Mouse (Mus musculus) adrenal gland, postnatal 25 days (tissue): ENCODE results near the gene Serpinh1. TPM values are rescaled to one million over a fixed set of nuclear protein-coding genes. Genes with fewer than 3 reads are reported as not detected.

Experiments
- DNase-seq: peaks from one replicate; pipeline ENCODE4 v3.0.0; 2021; ENCODE audit warnings: mixed read lengths
- long read RNA-seq: library from polyadenylated mRNA; stranded (forward); transcript quantifications from one replicate; pipeline ENCODE4 v2.0.0, GENCODE M21; 2021
- total RNA-seq: library from RNA; stranded (reverse); gene quantifications from 2 replicates; pipeline ENCODE4 v1.2.3, GENCODE M21; 2021

The Serpinh1 gene
- total RNA-seq, result 318 and 396 TPM in 2 replicates
- long read RNA-seq, transcript Serpinh1-203 (6 exons, 2,128 nt), result minor isoform, 10 of 841 reads
- long read RNA-seq, transcript Serpinh1-202 (5 exons, 2,274 nt), result minor isoform, 12 of 841 reads
- long read RNA-seq, transcript Serpinh1-201 (5 exons, 2,215 nt), result major isoform, 717 of 841 reads
- long read RNA-seq, partial matches to known transcripts, result 74 of 841 reads
- long read RNA-seq, other reads (novel, unspliced or antisense), result 25 of 841 reads

DNA sequence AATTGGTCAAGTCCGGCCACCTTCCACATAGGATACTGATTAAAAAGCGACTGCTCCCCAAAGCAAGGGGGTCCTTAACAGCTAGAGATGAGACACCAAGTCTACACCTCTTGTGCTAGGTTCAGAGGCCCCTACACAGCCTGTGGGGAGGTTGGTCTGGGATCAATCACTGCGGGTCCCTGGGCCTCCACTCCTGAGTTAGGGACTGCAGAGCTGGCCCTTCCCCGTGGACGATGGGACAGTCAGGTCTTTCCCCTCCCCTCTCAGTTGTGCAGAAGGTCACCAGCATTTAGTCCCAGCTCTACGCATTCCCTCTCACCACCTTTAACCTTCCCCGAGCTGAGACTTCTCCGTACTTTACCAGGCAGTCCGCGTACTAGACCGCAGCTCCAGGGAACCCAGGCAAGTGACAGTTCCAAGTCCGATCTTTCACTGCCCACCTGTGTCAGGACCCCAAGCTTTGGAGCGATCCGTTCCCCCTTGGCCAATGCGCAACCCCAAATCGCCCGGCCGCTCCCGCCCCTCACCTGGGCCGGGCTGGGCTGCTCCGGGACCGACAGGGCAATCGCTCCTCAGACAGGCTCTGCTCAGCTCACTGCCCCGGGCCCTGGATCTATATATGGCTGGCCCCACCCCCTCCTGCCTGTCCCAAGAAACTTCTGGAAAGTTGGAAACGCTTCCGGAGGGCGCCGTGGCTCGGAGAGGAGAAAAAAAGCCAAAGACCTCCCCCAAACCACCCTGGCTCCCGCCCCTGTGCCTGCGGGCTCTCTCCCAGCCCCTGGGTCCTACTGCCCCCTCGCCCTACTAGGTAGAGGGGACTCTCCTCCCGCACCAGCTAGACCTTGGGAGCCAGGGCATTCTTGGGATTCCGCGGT, at the start of gene Serpinh1:
Gene Serpinh1 (minus strand): TSS at position 714 of the 875 bp plus-strand sequence.
- DNase-seq, result peak; percentile 88

DNA sequence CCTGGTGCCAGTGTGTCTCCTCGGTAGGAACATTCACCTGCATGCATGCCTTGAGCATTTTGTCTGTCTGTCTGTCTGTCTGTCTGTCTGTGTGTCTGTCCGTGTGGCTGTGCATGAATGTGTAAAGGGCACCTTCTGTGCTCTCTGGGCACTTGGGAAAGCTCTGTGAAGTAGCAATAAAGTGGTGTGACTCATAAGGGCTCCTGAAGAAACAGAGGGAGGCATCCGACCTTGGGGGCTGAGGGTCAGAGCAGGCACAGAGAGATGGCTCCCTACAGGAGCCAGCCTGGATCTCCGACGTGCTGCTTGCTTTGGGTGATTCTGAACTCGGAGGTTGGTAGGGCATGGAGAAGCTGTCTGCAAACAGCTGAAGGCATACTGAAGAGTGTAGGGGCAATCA, 49.4 kb upstream of the Serpinh1 start:
- peak; percentile 25 for DNase-seq

DNA sequence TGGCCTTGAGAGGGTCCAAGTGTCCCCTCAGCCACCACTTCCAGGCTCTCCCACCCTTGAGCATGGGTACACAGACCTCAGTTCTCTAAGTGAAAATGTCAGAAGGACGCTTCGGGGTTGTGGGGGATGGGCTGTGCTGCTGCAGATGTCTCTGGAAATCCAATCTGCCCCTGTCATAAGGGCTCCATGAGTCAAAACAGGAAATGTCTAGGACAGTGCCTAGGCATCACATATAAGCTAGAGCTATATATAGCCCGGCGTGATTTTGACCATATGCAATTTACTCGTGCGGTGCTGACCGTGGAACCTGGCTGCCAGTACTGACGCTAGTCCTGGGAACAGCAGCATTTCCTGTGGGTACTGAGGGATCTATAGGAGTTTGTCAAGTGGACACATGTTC, 48.3 kb upstream of the Serpinh1 start:
- no peak for DNase-seq

DNA sequence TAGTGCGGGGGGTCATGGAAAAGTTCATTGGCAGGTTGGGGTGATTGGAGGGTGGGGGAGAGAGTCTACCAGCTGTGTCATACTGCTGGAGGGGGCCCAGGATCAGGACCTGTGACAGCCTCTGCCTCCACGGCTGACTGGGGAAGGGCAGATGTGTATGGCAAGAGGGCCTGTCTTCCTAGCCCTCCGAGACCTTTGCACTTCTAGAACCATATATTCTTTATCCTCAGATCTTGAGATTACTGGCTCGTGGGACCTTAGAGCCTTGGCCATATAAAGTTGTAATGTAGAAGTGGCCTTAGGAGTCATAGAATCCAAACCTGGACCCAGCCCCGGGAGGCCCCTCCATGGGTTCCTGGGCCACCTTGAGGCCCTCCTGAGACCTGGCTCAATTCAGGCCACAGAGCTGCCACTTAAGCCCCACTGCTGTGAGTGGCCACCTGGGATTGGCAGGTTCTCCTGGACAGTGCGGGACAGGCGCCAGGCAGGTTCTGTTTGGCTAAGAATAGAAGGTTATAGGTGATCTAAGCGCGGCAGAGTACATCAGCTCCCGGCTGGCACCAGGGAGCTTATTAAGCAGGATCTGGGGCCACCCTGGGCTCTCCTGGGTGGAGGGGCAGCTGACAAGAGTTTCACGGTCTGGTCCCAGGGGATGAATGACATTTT, 44.1 kb upstream of the Serpinh1 start:
- DNase-seq, result no peak

DNA sequence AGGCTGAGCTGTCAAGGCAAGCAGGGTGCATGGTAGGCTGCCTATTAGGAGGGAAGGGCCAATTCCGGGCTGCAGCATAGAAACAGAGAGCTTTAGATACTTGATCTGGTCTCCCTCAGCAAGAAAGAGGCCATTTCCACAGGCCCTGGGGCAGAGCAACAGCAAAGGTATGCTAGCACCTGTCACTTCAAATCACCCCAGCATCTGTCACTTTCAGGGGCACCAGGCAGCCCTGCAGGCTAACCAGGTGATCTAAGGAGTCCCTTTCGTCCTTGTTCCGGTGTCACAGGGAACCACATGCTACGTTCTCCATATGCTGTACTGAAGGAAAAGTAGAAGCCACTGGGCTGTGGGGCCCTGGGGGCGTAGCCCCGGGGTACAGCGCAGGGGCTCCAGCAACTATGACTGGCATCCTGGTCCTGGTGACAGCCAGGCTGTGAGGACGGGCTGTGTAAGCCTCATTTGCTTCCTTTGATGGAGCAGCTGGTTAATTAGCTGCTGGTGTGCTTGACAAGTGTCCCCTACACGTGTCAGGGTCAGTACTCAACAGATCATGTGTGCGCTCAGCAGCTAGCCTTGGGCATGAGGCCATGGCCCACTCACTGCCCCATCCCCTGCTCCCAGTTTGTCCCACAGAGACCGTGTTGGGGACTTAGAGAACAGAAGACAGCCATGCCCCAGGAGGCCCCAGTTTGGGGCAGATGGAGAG, 43.0 kb upstream of the Serpinh1 start:
- DNase-seq, result no peak

DNA sequence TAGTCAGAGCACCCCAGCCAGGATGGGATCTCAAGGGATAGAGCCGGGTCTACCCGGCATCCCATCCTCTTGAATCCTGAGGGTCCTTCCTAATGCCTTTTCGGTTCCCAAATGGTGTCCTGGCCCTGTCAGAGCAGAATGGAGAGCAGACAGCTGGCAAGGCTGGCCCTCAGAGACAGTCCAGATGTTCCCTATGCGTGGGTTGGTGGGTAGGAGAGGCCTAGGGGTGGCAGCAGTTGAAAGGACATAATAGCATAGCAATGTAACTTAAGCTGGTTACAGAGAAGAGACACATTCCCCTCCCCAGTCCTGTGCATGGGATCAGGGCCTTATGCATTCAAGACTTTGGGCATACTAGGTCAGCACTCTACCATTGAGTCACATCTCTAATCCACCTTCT, 42.3 kb upstream of the Serpinh1 start:
- DNase-seq, result no peak

DNA sequence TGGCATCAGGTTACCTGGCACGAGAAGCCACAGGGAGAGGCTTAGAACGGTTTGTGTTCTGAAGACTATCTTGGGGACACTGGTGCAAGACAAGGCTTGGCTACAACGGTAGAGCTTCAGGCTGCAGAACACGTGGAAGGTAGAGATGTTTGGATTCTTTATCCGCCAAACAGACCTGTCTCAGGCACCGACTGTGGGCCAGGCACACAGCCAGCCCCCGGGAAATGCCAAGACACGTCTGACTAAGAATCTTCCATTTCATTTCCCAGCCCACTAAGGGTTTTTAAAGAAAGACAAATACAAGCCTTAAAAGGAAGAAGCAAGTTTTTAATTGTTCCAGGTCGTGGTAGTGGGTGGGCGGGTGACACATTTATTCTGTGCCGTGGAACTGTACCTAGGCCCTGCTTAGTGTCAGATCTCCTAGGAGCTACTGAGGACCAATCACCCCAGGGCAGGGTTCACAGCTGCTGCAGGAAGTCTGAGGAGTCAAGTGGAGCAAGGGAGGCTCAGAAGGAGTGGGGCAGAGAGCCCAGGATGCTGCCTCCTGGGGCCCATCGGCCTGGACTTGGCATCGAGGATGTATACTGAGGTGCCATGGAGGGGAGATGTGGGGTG, 40.8 kb upstream of the Serpinh1 start:
- DNase-seq, result no peak

DNA sequence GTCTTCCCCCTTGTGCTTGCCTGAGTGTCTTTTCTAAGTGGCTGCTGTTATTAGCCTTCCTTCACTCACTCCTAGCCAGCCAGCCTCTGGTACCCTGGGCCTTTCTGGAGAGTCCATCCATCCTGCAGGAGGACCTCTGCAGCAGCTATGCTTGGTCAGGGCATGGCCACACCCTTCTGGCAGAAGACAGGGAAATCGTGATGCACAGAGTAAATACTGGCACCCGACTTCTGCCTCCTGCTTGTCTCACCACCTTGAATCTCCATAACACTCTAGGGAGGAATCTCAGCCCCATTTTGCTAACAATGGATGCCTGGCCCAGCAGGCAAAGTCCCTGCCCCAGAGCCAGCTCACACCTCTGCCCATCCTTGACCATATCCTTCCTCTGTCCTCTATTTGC, 39.7 kb upstream of the Serpinh1 start:
- DNase-seq, result no peak

DNA sequence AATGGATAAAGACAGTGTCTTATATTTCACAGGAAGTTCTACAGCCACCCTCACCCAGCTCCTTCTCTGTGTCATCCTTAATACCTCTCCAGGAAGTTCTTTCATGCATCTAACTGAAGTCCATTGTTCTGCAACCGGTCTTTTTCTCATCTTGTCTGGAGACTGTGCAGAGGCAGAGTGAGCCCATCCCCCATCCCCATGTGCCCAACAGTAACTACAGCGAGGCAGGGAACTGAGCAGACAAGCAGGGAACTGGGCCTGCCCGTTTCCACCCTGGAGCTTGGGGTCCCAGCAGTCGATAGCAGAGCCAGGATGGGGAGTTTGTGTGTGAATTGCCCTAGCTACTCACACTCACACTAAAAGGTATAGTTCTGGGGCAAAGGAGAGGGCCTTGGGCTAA, 37.5 kb upstream of the Serpinh1 start:
- DNase-seq, result no peak

DNA sequence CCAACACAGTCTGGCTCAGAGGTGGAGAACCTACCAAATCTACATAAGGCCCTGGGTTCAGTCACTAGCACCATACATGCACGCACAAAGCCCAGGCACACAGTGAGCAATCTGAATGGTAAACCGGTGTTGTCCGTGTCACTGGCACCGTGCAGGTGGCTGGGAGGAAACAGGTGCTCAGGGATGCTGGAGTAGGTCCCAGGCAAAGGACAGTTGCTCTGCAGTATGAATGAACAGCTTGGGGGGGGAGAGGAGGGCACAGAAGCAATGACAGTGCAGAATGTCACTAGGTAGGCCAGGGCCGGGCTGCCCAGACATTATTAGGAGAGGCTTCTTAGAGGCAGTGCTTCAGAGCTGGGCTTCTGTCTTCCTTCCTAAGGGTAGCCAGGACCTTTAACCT, 34.3 kb upstream of the Serpinh1 start:
- DNase-seq, result no peak

DNA sequence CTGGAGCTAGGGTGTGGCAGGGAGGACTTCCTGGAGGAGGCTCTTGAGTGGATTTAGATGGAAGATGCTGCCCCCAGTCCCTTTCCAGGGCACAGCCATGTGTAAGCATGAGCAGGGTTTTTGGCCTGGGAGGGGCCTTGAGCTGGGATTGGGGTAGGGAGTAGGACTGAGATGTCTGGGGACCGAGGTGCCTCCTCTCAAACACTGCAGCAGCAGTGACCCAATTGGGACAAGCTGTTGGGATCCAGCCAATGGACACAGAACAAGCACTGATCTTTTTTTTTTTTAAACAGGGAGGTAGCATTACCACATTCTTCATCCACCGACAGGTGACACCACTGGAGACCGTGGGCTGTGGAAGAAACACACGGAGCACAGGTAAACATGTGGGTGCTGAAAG, 33.8 kb upstream of the Serpinh1 start:
- DNase-seq, result no peak

DNA sequence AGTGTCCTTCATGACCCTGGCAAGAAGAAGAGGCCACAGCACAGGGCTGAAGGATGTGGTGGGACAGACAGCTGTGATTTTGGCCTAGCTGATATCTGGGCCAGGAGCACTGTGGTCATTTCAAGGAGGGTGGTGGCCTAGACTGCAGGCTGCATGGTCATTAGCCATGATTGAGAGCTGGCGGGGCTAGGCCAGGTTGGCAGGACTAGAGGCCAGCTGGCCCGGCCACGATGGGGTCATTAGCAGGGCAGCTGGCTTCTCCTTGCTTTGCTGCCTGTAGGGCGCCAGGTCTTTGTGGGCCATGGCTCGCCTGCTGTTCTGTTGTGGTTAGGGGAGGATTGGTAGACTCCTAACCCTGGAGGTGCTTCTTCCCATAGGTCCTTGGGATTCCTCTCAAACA, 33.0 kb upstream of the Serpinh1 start:
- peak; percentile 31 for DNase-seq

DNA sequence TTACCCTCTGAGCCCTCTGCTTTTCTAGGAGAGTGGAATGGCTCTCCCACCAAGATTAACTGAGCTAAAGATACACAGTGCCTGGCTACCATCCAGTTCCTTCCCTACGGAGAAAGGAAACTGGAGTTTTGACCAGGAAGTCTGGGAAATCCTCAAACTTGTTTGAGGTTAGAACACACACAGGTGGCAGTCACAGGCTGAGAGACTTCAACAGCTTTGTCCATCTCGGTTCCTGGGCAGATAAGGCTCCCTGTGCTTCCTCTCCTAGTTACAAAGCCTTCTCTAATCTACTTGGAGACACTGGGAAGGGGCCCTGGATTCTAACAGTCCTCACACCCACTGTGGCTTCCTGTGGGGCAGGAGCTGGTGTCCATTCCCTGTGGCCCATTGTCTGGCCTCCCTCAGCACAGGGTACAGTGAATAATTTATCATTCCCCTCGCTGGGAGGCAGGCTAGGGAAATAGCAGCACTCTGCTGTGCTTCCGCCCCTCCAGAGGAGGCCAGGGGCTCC, 31.1 kb upstream of the Serpinh1 start:
- no peak for DNase-seq

DNA sequence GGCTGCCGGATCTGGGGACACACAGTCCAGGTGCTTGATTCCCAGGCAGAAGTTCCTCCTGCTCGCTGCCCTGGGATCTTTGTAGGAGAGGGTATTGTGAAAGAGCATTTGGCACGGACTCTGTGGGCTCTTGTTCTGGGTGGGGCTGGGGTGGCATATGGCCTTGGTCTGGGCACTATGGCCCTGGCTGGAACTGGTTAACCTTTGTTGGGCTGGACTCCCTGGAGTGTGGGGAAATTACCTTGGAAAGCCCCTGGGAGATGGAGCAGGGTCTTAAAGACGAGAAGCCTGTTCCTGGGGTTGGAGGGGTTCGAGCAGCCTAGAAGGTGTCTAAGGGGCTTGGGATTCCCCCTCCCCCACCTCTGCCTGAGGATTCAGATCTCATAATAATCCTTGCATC, 30.2 kb upstream of the Serpinh1 start:
- peak; percentile 14 for DNase-seq

DNA sequence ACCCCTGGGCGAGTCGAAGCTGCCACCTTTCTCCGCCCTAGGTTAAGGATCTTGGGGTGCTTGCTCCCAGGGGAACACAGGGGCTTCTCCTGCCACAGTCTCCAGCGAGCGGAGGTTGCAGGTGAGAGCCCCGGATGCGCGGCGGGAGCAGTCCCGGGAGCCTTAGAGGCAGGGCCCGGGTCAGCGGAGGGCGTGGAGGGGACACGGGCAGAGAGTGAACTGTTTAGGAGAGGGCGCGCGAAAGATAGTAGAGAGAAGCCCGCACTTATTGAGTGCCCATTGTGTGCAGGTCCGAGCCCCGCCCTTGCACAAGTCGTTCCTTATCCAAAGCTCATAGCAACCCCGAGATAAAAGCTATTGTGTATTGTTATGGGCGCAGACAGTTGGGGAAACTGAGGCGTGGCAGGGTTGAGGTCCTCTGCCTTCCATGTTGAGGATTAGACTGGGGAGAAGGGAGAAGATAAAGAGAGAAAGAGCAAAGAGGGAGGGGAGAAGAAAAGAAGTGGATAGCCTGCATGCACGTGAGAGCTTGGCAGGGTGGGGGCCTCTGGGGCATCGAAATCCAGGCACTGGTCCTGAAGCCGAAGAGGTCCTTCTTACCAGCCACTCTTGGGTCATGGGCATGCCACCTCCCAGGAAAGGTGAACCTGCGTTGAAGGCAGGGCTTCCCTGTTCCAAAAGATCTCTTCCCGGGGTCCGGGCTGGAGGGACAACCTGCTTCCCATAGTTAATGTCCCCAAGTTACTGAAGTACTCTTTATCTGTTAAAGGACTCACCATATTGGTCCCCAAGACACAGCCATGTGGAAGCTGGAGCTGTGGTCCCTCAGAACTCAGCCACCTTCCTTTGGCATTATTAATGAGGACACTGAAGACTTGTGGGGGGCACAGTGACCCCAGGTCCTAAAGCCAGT, 29.3 kb upstream of the Serpinh1 start:
- DNase-seq, result peak; percentile 23

DNA sequence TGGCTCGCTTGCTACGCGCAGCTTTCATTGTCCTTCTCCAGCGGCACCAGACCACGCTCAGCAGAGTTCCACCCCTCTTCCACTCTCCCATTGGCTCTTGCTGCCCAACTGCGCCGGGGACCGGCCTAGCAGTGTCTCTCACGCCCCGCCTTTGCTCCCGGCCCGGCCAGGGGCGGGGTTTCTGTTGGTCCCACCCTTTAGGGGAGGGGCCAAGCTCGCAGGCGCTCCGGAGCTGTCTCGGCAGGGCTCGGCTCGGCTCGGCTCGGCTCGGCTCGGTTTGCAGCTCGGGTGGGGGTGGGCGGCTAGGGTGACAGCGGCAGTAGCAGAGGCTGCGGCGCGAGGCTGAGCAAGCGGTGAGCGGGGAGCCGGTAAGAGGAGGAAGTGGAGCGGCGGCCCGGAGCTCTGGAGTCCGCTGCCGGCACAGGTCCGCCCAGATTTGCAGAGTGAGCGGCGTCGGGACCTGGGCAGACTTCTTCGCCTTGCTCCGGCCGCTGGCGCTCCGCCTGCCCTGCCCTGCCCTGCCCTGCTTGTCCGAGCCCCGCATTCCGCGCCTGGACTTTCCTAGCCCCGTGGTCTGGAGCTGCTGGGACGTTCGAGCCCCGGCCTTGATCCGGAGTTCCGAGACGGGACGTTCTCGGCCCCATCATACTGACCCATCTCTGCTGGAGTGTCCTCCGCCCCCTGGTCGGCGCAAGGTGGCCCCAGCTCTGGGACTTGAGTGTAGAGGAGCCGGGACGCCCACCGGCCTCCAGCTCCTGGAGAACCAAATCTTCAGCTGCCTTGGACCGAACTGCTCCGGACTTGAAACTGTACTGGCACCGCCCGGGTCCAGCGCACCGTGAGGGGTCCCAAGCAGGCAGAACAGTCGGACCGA, 28.4 kb upstream of the Serpinh1 start, which contains the start of gene Gdpd5:
Gene Gdpd5 (plus strand): TSS at position 201 of the 874 bp plus-strand sequence.
- DNase-seq, result peak; percentile 100

DNA sequence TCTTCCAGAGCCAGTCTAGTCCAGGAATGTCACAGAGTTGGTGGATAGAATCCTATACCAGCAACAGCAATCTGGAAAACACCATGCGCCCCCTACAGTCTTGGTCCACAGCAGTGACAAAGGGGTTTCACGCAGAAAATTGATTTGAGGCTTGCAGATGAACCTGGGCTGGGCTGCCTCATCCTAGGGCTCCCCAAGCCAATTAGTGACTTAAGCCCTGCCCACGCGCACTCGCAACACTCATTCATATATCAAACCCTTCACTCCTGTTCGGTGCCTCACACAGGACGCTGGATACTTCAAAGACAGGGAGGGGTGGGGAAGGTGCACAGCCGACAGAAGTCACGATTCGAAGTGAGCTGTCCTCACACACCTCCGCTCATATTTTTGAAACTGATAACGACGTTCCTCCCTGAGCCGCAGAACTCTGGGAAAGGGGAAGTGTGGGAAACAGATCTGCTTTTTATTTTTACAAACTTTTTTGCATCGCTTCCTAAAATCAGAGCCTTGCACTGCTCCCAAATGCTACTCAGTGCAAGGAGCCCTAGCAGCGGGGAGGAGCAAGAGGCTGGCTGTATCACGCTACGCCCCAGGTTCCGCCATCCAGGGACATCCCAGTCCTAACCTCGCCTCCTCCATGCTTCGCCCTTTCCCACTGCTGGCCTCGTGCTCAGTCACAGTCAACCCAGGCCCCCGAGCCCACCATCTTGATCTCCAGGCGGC, 27.6 kb upstream of the Serpinh1 start:
- DNase-seq, result peak; percentile 24

DNA sequence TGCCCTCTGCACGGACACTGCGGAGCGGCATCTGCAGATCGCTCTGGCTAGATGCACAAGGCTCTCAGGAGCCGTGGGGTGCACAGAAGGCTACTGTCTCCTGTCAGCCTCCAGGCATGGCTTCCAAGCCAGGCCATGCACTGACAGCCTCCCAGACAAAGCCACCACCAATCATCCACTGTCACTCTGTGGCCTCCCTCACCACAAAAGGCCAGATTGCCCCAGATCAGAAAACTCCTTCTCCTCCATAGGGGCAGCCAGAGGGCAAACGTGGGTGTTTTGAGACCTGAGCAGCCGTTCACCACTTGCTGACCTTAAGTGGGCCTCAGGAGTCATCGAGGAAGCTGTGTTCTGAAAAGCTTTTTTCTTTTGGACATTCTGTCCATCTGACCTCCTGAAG, 25.8 kb upstream of the Serpinh1 start:
- DNase-seq, result no peak

DNA sequence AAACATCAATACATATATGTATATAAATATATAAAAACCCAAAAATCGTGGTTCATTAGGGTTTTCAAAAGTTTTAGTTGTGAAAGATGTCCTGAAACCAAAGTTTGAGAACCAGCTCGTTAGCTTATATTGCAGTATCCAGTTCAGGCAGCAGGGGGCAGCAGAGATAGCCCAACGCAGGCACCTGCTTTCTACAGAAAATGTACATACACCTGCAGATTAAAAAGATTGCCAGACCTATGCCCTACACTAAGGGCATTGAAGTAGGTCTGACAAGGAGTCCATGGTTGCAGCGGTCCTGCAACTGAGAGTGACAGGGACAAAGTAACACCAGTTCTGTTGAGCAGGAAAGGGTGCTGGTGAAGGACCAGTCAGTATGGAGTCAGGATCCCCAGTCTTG, 22.4 kb upstream of the Serpinh1 start:
- DNase-seq, result peak; percentile 76
